Mouse (Mus musculus): ENCODE results near the gene Izumo1.

- TF ChIP-seq CTCF (conservative IDR thresholded peaks at IDR 0.05; ENCODE audit: insufficient read depth, insufficient read length, low read depth, low read length) = no peak
- no peak for TF ChIP-seq POLR2A (IDR thresholded peaks at IDR 0.05; ENCODE audit: low read depth, low read length)
Observed at GRCm38 (mm10) chr7:45595176-45595575, 26.4 kb upstream of the Izumo1 start.
